In genomic region chrX:77307374-77307773, GRCm38 (mm10) we compare ENCODE assay signal across 28 mouse cellular contexts.
"Had no signal": no experiment of that assay in that cellular context is flagged by ENCODE, and none has a peak within 500 bp of the region (broad histone marks: within the 10 kb centered on the region; RNA-seq: fewer than 3 reads in every experiment).

No protein-coding gene starts in this region.

- DNase-seq: cerebellum, adult 2 months; cerebellum, adult 8-10 months; cerebellum, adult 9-10 months; cerebellum, adult 9-11 months; cerebellum, postnatal 10 days; cerebellum, postnatal 14 days; cerebellum, postnatal 25 days; cerebellum, postnatal 36 days; embryo, embryonic 11 days; forebrain, postnatal 0 days; gastrocnemius, adult 2 months; gastrocnemius, postnatal 10 days; gastrocnemius, postnatal 14 days; gastrocnemius, postnatal 25 days; gastrocnemius, postnatal 36 days; heart, adult 11 months; heart, adult 18-20 months had no signal

- H3K36me3 ChIP-seq: embryonic facial prominence, embryonic 10.5 days; embryonic facial prominence, embryonic 12.5 days; embryonic facial prominence, embryonic 13.5 days; embryonic facial prominence, embryonic 15.5 days; forebrain, embryonic 10.5 days; forebrain, embryonic 12.5 days; forebrain, embryonic 15.5 days had no signal

- H3K9ac ChIP-seq: embryonic facial prominence, embryonic 12.5 days; embryonic facial prominence, embryonic 13.5 days; embryonic facial prominence, embryonic 15.5 days; forebrain, embryonic 12.5 days; forebrain, embryonic 13.5 days; forebrain, embryonic 15.5 days; forebrain, postnatal 0 days had no signal

- H3K9me3 ChIP-seq: embryonic facial prominence, embryonic 10.5 days; embryonic facial prominence, embryonic 12.5 days; embryonic facial prominence, embryonic 13.5 days; embryonic facial prominence, embryonic 15.5 days; forebrain, embryonic 10.5 days; forebrain, embryonic 12.5 days; forebrain, embryonic 13.5 days; forebrain, embryonic 15.5 days had no signal

- H3K4me3 ChIP-seq: embryonic facial prominence, embryonic 10.5 days; embryonic facial prominence, embryonic 12.5 days; embryonic facial prominence, embryonic 13.5 days; embryonic facial prominence, embryonic 15.5 days; erythroblast, embryonic 14.5 days; forebrain, embryonic 10.5 days; forebrain, embryonic 12.5 days; forebrain, embryonic 13.5 days; forebrain, embryonic 15.5 days; gastrocnemius, adult 2 months had no signal

- H3K27me3 ChIP-seq: embryonic facial prominence, embryonic 12.5 days; embryonic facial prominence, embryonic 13.5 days; embryonic facial prominence, embryonic 15.5 days; forebrain, embryonic 12.5 days; forebrain, embryonic 13.5 days; forebrain, embryonic 15.5 days had no signal

- H3K4me1 ChIP-seq: embryonic facial prominence, embryonic 10.5 days; embryonic facial prominence, embryonic 12.5 days; embryonic facial prominence, embryonic 13.5 days; embryonic facial prominence, embryonic 15.5 days; forebrain, embryonic 10.5 days; forebrain, embryonic 12.5 days; forebrain, embryonic 13.5 days; forebrain, embryonic 15.5 days had no signal

- H3K4me2 ChIP-seq: embryonic facial prominence, embryonic 12.5 days; embryonic facial prominence, embryonic 13.5 days; embryonic facial prominence, embryonic 15.5 days; forebrain, embryonic 12.5 days; forebrain, embryonic 13.5 days; forebrain, embryonic 15.5 days had no signal

- ATAC-seq: forebrain, embryonic 13.5 days; forebrain, embryonic 14.5 days; forebrain, embryonic 15.5 days; forebrain, embryonic 16.5 days; forebrain, postnatal 0 days had no signal

- H3K27ac ChIP-seq: embryonic facial prominence, embryonic 10.5 days; embryonic facial prominence, embryonic 12.5 days; embryonic facial prominence, embryonic 13.5 days; embryonic facial prominence, embryonic 15.5 days; forebrain, embryonic 10.5 days; forebrain, embryonic 12.5 days; forebrain, embryonic 13.5 days; forebrain, embryonic 15.5 days; gastrocnemius, adult 2 months had no signal
